Mouse (Mus musculus) liver, embryonic 12.5 days (tissue): ENCODE data around the gene Gm7030. TPM values are rescaled to one million over a fixed set of nuclear protein-coding genes. Genes with fewer than 3 reads are reported as not detected.
"Not testable (repeated sequence)": the region's sequence is repeated elsewhere in the genome, so short reads cannot be mapped to it uniquely, and the experiment has no call there.

Experiments
- ATAC-seq: fragments of 200-750 bp; cut with Nextera tagmentation; 2 replicates; pipeline ENCODE4 v1.8.0; 2017; ENCODE audit warnings: moderate number of reproducible peaks, mild to moderate bottlenecking, moderate library complexity
- H3K27ac ChIP-seq: fragments of 300-500 bp; sonication (generic); 2 replicates; pipeline ENCODE4 v1.5.1; 2016; ENCODE audit warnings: mild to moderate bottlenecking
- H3K27me3 ChIP-seq: fragments of 300-500 bp; sonication (generic); replicated peaks from 2 replicates; pipeline ENCODE4 v1.6.1; 2016; ENCODE audit warnings: mild to moderate bottlenecking, moderate library complexity
- H3K36me3 ChIP-seq: fragments of 300-500 bp; sonication (generic); 2 replicates; pipeline ENCODE4 v1.6.1; 2016; ENCODE audit warnings: mild to moderate bottlenecking, moderate library complexity
- H3K4me1 ChIP-seq: fragments of 300-500 bp; sonication (generic); 2 replicates; pipeline ENCODE4 v1.6.1; 2016
- H3K4me2 ChIP-seq: fragments of 300-500 bp; sonication (generic); 2 replicates; pipeline ENCODE4 v1.6.1; 2016; ENCODE audit warnings: mild to moderate bottlenecking, moderate library complexity
- H3K4me3 ChIP-seq: fragments of 300-500 bp; sonication (generic); 2 replicates; pipeline ENCODE4 v1.5.1; 2016; ENCODE audit warnings: mild to moderate bottlenecking, moderate library complexity
- H3K9ac ChIP-seq: fragments of 300-500 bp; sonication (generic); 2 replicates; pipeline ENCODE4 v1.6.1; 2016; ENCODE audit warnings: mild to moderate bottlenecking, moderate library complexity
- H3K9me3 ChIP-seq: fragments of 300-500 bp; sonication (generic); replicated peaks from 2 replicates; pipeline ENCODE4 v1.6.1; 2016; ENCODE audit warnings: mild to moderate bottlenecking, moderate library complexity
- WGBS: fragments of 180-500 bp; shearing (Covaris S2); methylation state at CpG from one replicate; pipeline ENCODE4 v1.1.7; 2016; ENCODE audit not compliant: insufficient replicate concordance; 5-methylcytosine and 5-hydroxymethylcytosine counted together
- polyA plus RNA-seq: library from polyadenylated mRNA; unstranded; fragments of >200 nt; fragmentation: Nextera tagmentation; extraction: Ambion mirVana; gene quantifications from 2 replicates; pipeline ENCODE4 v1.2.1, GENCODE M21; 2016

Gene Gm7030
- polyA plus RNA-seq, 1 experiment from 2014 or later = not detected

GRCm38 (mm10) chr17:36157782-36158181, 28.6 kb upstream of the Gm7030 start:
- not testable (repeated sequence) for H3K4me1 ChIP-seq, H3K36me3 ChIP-seq, H3K27ac ChIP-seq, H3K9ac ChIP-seq, H3K9me3 ChIP-seq, ATAC-seq
- Histone ChIP-seq H3K27me3 (peaks cover 94% of the 10 kb centered on the region), H3K4me2 (peak overlapping the region; percentile 50), H3K4me3 (peak overlapping the region; percentile 13; the same call in 1 of the 2 replicates)
- WGBS = 2% methylated on average over 36 of the region's 36 CpGs

- peaks cover 78% of the 10 kb centered on the region for H3K27me3 ChIP-seq
- no peak for ATAC-seq
- WGBS = 9% methylated on average over 3 of the region's 3 CpGs
Observed at GRCm38 (mm10) chr17:36154271-36155149, 25.3 kb upstream of the Gm7030 start.

GRCm38 (mm10) chr17:36151200-36151599, 22.0 kb upstream of the Gm7030 start:
- not testable (repeated sequence) for H3K9me3 ChIP-seq
- peaks cover 59% of the 10 kb centered on the region for H3K27me3 ChIP-seq
- 48% methylated on average over 4 of the region's 4 CpGs for WGBS

More at GRCm38 (mm10) chr17:36154271-36155149, 25.3 kb upstream of the Gm7030 start:
- Histone ChIP-seq H3K4me1 (no peaks in the 10 kb centered on the region), H3K36me3 (no peaks in the 10 kb centered on the region), H3K9me3 (no peaks in the 10 kb centered on the region), H3K9ac (no peak overlapping the region), H3K27ac (no peak overlapping the region), H3K4me2 (no peak overlapping the region), H3K4me3 (no peak overlapping the region)

GRCm38 (mm10) chr17:36148468-36148867, 19.2 kb upstream of the Gm7030 start:
- H3K9ac ChIP-seq, H3K4me3 ChIP-seq, ATAC-seq, H3K36me3 ChIP-seq, H3K27ac ChIP-seq, H3K4me2 ChIP-seq, H3K9me3 ChIP-seq, H3K4me1 ChIP-seq: not testable (repeated sequence)
- peaks cover 56% of the 10 kb centered on the region for H3K27me3 ChIP-seq
- WGBS = 77% methylated on average over 5 of the region's 5 CpGs

More at GRCm38 (mm10) chr17:36151200-36151599, 22.0 kb upstream of the Gm7030 start:
- H3K4me1 ChIP-seq, H3K4me3 ChIP-seq, H3K9ac ChIP-seq, H3K27ac ChIP-seq, H3K36me3 ChIP-seq, ATAC-seq, H3K4me2 ChIP-seq: not testable (repeated sequence)

- ATAC-seq, H3K36me3 ChIP-seq, H3K9ac ChIP-seq, H3K4me2 ChIP-seq, H3K9me3 ChIP-seq, H3K27ac ChIP-seq, H3K4me3 ChIP-seq, H3K4me1 ChIP-seq: not testable (repeated sequence)
- H3K27me3 ChIP-seq = peaks cover 55% of the 10 kb centered on the region
- 44% methylated on average over 1 of the region's 1 CpGs for WGBS
Observed at GRCm38 (mm10) chr17:36146937-36147336, 17.7 kb upstream of the Gm7030 start.

- Histone ChIP-seq H3K4me2 (peak overlapping the region; percentile 56), H3K27me3 (peaks cover 60% of the 10 kb centered on the region), H3K4me3 (peak overlapping the region; percentile 39)
- not testable (repeated sequence) for H3K36me3 ChIP-seq, H3K9ac ChIP-seq, H3K9me3 ChIP-seq, H3K27ac ChIP-seq, H3K4me1 ChIP-seq, ATAC-seq
- WGBS = 3% methylated on average over 13 of the region's 13 CpGs
Observed at GRCm38 (mm10) chr17:36145861-36146156, 16.6 kb upstream of the Gm7030 start.

GRCm38 (mm10) chr17:36145111-36145860, 16.1 kb upstream of the Gm7030 start:
- Histone ChIP-seq H3K4me1 (peaks cover 9% of the 10 kb centered on the region; the same call in 1 of the 2 replicates), H3K36me3 (no peaks in the 10 kb centered on the region), H3K9ac (no peak overlapping the region), H3K27ac (no peak overlapping the region), H3K4me3 (peak overlapping the region; percentile 39), H3K9me3 (no peaks in the 10 kb centered on the region), H3K27me3 (peaks cover 62% of the 10 kb centered on the region), H3K4me2 (peak overlapping the region; percentile 56)
- whole genome bisulfite sequencing = 5% methylated on average over 78 of the region's 78 CpGs
- no peak for ATAC-seq

GRCm38 (mm10) chr17:36136299-36136848, 7.1 kb upstream of the Gm7030 start:
- H3K4me3 ChIP-seq, H3K4me1 ChIP-seq, H3K9me3 ChIP-seq, H3K9ac ChIP-seq, ATAC-seq, H3K4me2 ChIP-seq, H3K27ac ChIP-seq, H3K36me3 ChIP-seq: not testable (repeated sequence)
- WGBS = 45% methylated on average over 1 of the region's 1 CpGs
- peaks cover 41% of the 10 kb centered on the region for H3K27me3 ChIP-seq

GRCm38 (mm10) chr17:36135421-36136231, 6.4 kb upstream of the Gm7030 start:
- not testable (repeated sequence) for H3K4me2 ChIP-seq, H3K4me1 ChIP-seq, H3K36me3 ChIP-seq, ATAC-seq, H3K9me3 ChIP-seq, H3K27ac ChIP-seq, H3K4me3 ChIP-seq, H3K9ac ChIP-seq
- peaks cover 46% of the 10 kb centered on the region for H3K27me3 ChIP-seq

GRCm38 (mm10) chr17:36131516-36132265, 2.5 kb upstream of the Gm7030 start:
- Histone ChIP-seq H3K27me3 (peaks cover 49% of the 10 kb centered on the region), H3K4me2 (no peak overlapping the region), H3K4me1 (no peaks in the 10 kb centered on the region), H3K27ac (no peak overlapping the region), H3K9me3 (no peaks in the 10 kb centered on the region), H3K9ac (no peak overlapping the region), H3K36me3 (no peaks in the 10 kb centered on the region), H3K4me3 (no peak overlapping the region)
- ATAC-seq = no peak
- WGBS = 58% methylated on average over 5 of the region's 5 CpGs

- WGBS = 54% methylated on average over 12 of the region's 13 CpGs
- not testable (repeated sequence) for H3K27ac ChIP-seq, H3K4me1 ChIP-seq, ATAC-seq, H3K4me2 ChIP-seq, H3K9ac ChIP-seq, H3K4me3 ChIP-seq, H3K36me3 ChIP-seq, H3K9me3 ChIP-seq
- H3K27me3 ChIP-seq = peaks cover 36% of the 10 kb centered on the region
Observed at GRCm38 (mm10) chr17:36128525-36128924, 700 bp downstream of the Gm7030 start.
